Mouse (Mus musculus) spleen, embryonic (tissue): ENCODE measurements at regions not wholly inside any gene's neighbourhood (a gene's known extent, or its start where the extent isn't known, plus 50 kb on each side); places are given as distances from the start of the nearest gene placed in this dataset.

Experiments used
- CTCF ChIA-PET: fragments of 350-600 bp; sonication (Branson Sonifier 250); formaldehyde crosslinking; loops from one replicate; lab custom pipeline; 2022; lab: Charles Lee

DNA sequence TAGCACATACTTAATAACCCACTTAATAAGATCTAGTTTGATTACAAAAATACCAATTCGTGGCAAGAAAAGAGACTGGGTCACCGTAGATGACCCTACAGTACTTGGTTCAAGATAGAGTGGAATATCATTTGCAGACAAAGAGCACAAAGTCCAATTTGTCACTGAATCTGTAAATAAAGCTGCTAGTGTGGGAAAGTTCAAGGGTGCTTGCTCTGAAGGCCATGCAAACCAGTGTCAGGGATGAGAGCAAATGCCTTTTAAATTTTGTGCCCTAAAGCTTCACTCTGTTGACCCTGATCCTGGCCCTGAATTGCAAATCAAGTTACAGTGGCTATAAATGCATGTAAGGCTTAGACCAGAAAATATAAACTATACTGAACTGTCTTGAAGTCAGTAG is 113.1 kb downstream of the Cd55b start:
- CTCF ChIA-PET: no interaction called here

DNA sequence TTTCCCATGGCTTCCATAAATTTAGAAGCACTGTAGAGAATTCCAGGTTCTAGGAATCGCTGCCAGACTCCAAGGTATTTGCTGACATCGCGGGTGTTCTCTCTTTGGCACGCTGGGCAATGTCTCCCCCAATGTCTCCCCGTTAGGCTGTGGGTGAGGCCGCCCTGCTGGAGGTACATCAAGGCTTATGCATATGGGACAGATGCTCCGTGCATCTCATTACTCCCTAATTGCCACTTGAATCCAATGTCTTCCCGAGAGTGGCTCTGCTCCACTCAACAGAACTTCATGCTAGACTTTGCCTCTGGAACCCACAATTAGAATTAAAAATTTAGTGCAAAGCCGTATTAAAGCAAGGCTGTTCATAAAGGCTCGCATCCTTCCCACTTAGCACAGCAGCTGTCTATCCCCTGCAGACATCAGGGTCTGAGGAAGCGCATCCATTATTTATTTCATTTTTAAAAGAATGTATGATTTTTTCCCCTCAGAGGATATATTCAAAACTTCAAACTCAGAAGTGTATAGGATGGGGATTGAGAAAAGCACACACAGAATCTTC is 120.9 kb downstream of the Cd55b start:
- CTCF ChIA-PET: no interaction called here

- CTCF ChIA-PET: no interaction called here
These were observed 122.6 kb downstream of the Cd55b start for GRCm38 (mm10) chr1:130300065-130300815.

DNA sequence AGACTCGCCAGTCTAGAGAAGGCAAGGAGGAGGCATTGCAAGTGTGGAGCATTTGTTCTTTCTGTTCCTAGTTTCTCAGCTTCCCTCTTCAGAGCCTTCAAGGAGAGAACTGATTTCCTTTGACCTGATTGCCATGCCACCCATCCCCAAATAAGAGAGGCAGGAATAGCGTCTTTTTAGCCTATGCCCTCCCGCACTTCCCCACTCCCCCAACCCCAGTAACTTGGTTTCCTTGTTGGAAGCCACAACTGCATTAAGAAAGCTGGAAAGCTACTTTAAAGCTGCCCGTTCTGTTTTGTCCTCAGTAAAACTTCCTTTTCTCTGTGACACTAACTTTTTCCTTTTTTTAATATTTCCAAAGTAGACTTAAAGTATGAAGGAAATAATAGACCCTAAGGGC is 123.2 kb downstream of the Cd55b start:
- CTCF ChIA-PET: no interaction called here

DNA sequence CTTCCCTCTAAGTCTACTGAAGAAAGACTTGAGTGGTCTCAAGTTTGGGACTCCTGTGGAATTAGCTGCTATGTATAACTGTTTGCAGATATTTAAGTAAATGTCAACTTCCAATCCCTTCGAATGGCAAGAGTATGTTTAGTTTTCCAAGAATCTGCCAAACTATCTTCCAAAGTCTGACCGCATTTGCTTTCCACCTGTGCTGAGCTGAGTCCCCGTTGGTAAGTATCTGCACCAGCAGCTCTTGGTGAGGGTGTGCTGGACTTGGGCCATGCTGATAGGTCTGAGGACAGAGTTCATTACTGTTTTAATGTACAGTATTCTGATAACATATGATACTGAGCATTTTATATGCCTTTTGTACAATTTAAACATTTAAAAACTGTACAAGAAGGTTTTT is 123.7 kb downstream of the Cd55b start:
- CTCF ChIA-PET: no interaction called here

DNA sequence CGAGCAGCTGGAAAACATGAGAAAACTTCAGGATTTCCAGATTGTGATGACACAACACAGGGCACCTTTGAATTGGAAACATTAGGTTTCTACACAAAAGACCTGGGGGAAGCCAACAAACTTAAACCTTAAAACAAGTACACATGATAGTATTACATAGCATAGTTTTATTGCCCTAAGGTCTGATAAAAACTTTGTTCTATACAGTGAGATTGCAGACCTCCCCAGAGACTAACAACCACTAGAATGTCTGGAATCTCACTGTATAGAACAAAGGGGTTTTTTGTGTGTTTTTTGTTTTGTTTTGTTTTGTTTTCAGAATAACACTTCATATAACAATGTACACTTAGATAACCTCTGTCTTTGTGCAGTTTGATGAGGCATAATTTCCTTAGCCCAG is 124.2 kb downstream of the Cd55b start:
- CTCF ChIA-PET: no interaction called here

- CTCF ChIA-PET: no interaction called here
These were observed 125.3 kb downstream of the Cd55b start for GRCm38 (mm10) chr1:130297471-130297870.

DNA sequence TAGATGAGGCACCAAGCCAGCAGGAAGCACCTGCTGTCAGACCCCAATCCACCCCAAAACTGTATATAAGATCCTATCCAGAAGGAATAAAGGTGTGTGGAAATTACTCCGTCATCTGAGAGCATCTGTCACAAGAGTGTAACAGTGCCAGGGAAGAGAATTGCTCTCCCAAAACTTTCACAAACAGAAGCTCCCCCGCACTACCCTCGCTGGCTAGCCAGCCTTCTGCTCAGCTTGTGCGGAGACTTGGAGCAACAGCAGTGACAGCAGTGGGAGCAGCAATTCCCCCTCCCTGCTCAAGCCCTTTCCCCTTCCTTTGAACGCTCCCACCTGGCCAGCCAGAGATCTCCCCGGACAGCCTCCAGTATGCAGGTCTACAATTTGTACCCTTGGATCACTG is 136.9 kb downstream of the Cd55b start:
- CTCF ChIA-PET: no interaction called here

GRCm38 (mm10) chr1:130282153-130282552 is 140.7 kb downstream of the Cd55b start:
- CTCF ChIA-PET: no interaction called here

DNA sequence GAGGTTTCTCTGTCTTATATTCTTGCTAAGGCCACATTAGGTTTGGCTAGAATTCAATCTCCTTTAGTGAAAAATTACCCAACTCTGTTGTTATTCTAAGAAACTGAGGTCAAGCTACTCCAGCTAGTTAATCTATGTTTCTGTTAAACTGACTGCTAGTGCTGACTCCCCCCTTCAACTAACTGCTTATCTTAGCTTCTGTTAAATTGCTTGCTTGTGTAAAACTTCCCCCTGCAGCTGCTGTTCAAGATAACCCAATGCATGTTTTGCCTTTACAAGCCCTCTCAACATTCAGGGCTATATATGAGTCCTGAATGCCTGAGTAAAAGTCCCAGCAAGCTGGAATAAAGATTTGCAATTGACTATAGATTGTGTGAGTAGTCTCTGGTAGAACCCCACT is 143.6 kb downstream of the Cd55b start:
- CTCF ChIA-PET: interaction anchor here (0.6 kb wide), 1 partner anchor 14 kb away, joined by 3 read pairs; no protein-coding TSS in a partner anchor

DNA sequence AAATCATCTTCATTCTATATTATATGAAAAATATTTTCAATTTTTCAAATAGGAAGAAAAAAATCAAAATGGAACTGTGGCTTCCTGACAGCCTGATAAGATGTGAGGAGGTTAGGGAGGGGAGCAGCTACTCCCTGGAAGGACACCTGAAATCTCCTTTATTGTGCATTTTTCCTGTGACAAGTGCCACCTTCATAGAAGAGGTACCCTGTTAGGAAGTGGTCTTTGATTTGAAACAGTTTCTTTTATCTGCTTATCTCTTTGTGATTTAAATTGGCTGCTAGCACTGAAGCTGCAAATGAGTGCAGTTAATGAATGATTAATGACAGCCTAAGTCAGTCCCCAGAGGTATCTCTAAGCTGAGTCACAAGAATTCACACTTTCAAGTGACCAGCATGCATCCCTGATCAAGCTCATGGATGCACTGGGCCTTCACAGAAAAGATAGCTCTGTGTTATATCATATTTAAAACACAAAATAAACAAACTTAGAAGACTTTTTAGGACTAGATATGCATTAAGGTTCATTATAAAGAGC is 144.7 kb downstream of the Cd55b start:
- CTCF ChIA-PET: no interaction called here

GRCm38 (mm10) chr1:130276885-130277284 is 145.9 kb downstream of the Cd55b start:
- CTCF ChIA-PET: no interaction called here

- CTCF ChIA-PET: no interaction called here
These were observed 146.8 kb downstream of the Cd55b start for GRCm38 (mm10) chr1:130276005-130276404.

DNA sequence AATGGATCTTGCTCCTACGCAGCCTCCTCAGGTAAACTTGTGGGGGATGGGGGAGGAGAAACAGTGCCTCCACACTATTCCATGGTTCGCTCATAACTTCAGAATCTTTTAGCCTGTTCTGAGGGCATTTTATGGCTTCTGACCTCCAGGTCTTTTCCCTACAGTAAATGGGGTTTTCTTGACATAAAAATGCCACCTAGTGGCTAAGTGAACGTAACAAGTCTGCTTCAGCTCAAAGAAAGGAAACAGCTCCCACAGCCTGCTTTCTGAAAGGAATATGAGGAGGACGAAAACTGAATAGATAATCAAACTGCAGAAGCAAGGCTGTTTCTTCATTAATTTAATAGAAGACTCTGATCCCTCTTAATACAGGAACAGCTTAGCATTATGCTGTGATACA is 148.3 kb downstream of the Cd55b start:
- CTCF ChIA-PET: no interaction called here

DNA sequence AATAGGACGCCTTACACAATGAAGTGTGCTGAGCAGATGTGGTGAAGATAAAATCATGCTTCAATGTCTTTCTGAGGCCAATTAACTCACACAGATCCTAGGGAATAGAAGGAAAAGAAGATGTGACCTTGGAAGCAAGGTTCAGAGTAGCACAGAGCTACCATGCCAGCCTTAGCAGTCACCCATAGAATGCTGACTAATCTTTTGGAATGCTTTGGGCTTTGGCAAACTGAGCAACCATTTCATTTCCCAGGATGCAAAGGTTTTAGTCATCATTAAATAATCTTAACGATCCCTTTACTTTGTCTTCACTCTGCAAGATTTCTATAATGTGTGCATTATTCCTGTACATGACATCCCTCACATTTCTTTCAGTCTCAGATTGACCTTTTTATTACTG is 152.4 kb downstream of the Cd55b start:
- CTCF ChIA-PET: no interaction called here
